In genomic region chr6:120666761-120667421, GRCm38 (mm10) we compare ENCODE assay signal across 8 mouse cellular contexts. TPM values are rescaled to one million over a fixed set of nuclear protein-coding genes. Genes with fewer than 3 reads are reported as not detected.
DNase-seq lines count a peak whose midpoint lies in the region; ATAC-seq lines count a peak whose summit lies in the region.

No protein-coding gene starts in this region.

- peak overlapping the region; percentile 90 for H3K27ac ChIP-seq in intestine, embryonic 14.5 days (ENCODE audit: low read depth)
- H3K27ac ChIP-seq in limb, embryonic 10.5 days: peak overlapping the region; percentile 99
- peak overlapping the region; percentile 95 for H3K27ac ChIP-seq in midbrain, embryonic 14.5 days (replicated peaks; ENCODE audit: low read depth, low read length)

- peaks cover 6% of the 10 kb centered on the region; the same call in 1 of the 2 replicates for H3K27me3 ChIP-seq in intestine, embryonic 14.5 days (replicated peaks; ENCODE audit: control insufficient read depth, insufficient read depth, low read length)
- H3K27me3 ChIP-seq in limb, embryonic 10.5 days (ENCODE audit: low read depth, poor library complexity, severe bottlenecking): no peaks in the 10 kb centered on the region
- no peaks in the 10 kb centered on the region for H3K27me3 ChIP-seq in midbrain, embryonic 14.5 days (ENCODE audit: control insufficient read depth, insufficient read depth, low read length)

- peak overlapping the region; percentile 61 for H3K9ac ChIP-seq in intestine, embryonic 14.5 days (ENCODE audit: low read length)
- H3K9ac ChIP-seq in midbrain, embryonic 14.5 days (replicated peaks; ENCODE audit: low read length): peak overlapping the region; percentile 72

- DNase-seq in layer of hippocampus, adult 11-12 months (ENCODE audit: low spot score): peak; percentile 13
- no peak for DNase-seq in layer of hippocampus, adult 9-10 months (ENCODE audit: low spot score)
- peak; percentile 79 for DNase-seq in embryo, embryonic 11 days
- peak; percentile 39 for DNase-seq in gastrocnemius, postnatal 25 days
- DNase-seq in intestine, embryonic 14.5 days (ENCODE audit: low spot score): peak; percentile 82
- peak; percentile 82 for DNase-seq in limb, embryonic 10.5 days (ENCODE audit: low spot score)
- DNase-seq in midbrain, embryonic 14.5 days: no peak
- DNase-seq in spleen, postnatal 4 days (ENCODE audit: low spot score in 2 of 2): peak; percentile 68 to 88

- peak overlapping the region; percentile 85 for H3K4me2 ChIP-seq in intestine, embryonic 14.5 days (ENCODE audit: low read length)
- peak overlapping the region; percentile 93 for H3K4me2 ChIP-seq in midbrain, embryonic 14.5 days (ENCODE audit: low read length)

- peak overlapping the region; percentile 74 for H3K4me3 ChIP-seq in intestine, embryonic 14.5 days (ENCODE audit: low read depth, low read length)
- H3K4me3 ChIP-seq in limb, embryonic 10.5 days: peak overlapping the region; percentile 98
- H3K4me3 ChIP-seq in midbrain, embryonic 14.5 days (replicated peaks; ENCODE audit: low read depth, low read length): peak overlapping the region; percentile 87

- H3K36me3 ChIP-seq in intestine, embryonic 14.5 days (ENCODE audit: control insufficient read depth, insufficient read depth, low read length): no peaks in the 10 kb centered on the region
- no peaks in the 10 kb centered on the region for H3K36me3 ChIP-seq in limb, embryonic 10.5 days
- H3K36me3 ChIP-seq in midbrain, embryonic 14.5 days (ENCODE audit: control insufficient read depth, insufficient read depth, low read length): no peaks in the 10 kb centered on the region

- peaks cover 7% of the 10 kb centered on the region for H3K4me1 ChIP-seq in intestine, embryonic 14.5 days (replicated peaks; ENCODE audit: control insufficient read depth, insufficient read depth, low read length)
- H3K4me1 ChIP-seq in limb, embryonic 10.5 days: peaks cover 27% of the 10 kb centered on the region
- peaks cover 8% of the 10 kb centered on the region; the same call in 1 of the 2 replicates for H3K4me1 ChIP-seq in midbrain, embryonic 14.5 days (ENCODE audit: control insufficient read depth, insufficient read depth, low read length)

- H3K9me3 ChIP-seq in intestine, embryonic 14.5 days (ENCODE audit: control insufficient read depth, low read length): no peaks in the 10 kb centered on the region
- no peaks in the 10 kb centered on the region for H3K9me3 ChIP-seq in limb, embryonic 10.5 days (replicated peaks)
- H3K9me3 ChIP-seq in midbrain, embryonic 14.5 days (ENCODE audit: control insufficient read depth, low read length): no peaks in the 10 kb centered on the region

- peak; percentile 29 for ATAC-seq in intestine, embryonic 14.5 days (replicated peaks; ENCODE audit: low FRiP score, low TSS enrichment, low read depth)
- peak; percentile 47 for ATAC-seq in midbrain, embryonic 14.5 days (ENCODE audit: low FRiP score, low TSS enrichment)

- WGBS in intestine, embryonic 14.5 days: 0% methylated on average over 54 of the region's 87 CpGs
- under 1% methylated on average over 87 of the region's 87 CpGs for WGBS in limb, embryonic 10.5 days
- WGBS in midbrain, embryonic 14.5 days: under 1% methylated on average over 85 of the region's 87 CpGs

RNA-seq across cellular contexts. Expression of gene Cecr2, which starts 0.7 kb away (rescaled TPM):
- total RNA-seq in gastrocnemius, postnatal 25 days (2021): 10 to 100 TPM in 1 of 2 experiments, 1 to 10 TPM in 1; 8.6 to 11.4 TPM
- 1.9 and 2.0 TPM in 2 replicates for polyA plus RNA-seq in intestine, embryonic 14.5 days (2014; fragmentation: Nextera tagmentation; extraction: Ambion mirVana)
- polyA plus RNA-seq in limb, embryonic 10.5 days (2016; fragmentation: Nextera tagmentation; extraction: Ambion mirVana): 12.7 and 17.5 TPM in 2 replicates
- polyA plus RNA-seq in midbrain, embryonic 14.5 days (2014; fragmentation: Nextera tagmentation; extraction: Ambion mirVana): 3.8 and 5.2 TPM in 2 replicates

Comparison
In these comparisons a context has a peak if more than half of its experiments do, and no peak if none do; other contexts are left out.
1. DNase-seq: peak in layer of hippocampus, adult 11-12 months (single experiment), embryo, embryonic 11 days (single experiment), gastrocnemius, postnatal 25 days (single experiment), intestine, embryonic 14.5 days (single experiment), limb, embryonic 10.5 days (single experiment) and spleen, postnatal 4 days (2 of 2); none in layer of hippocampus, adult 9-10 months (single experiment) and midbrain, embryonic 14.5 days (single experiment).
2. Peak in every context shown above with its lines, with median percentiles within 50 percentile points of each other: H3K27ac ChIP-seq and H3K4me3 ChIP-seq.